Mouse (Mus musculus): ENCODE data around the gene Mapk3. TPM values are rescaled to one million over a fixed set of nuclear protein-coding genes. Genes with fewer than 3 reads are reported as not detected.
"Not testable (repeated sequence)": the region's sequence is repeated elsewhere in the genome, so short reads cannot be mapped to it uniquely, and the experiment has no call there.

Gene Mapk3
- total and polyA plus RNA-seq, 3 experiments, result 5.2 to 45.1 TPM; not detected in 1

DNA sequence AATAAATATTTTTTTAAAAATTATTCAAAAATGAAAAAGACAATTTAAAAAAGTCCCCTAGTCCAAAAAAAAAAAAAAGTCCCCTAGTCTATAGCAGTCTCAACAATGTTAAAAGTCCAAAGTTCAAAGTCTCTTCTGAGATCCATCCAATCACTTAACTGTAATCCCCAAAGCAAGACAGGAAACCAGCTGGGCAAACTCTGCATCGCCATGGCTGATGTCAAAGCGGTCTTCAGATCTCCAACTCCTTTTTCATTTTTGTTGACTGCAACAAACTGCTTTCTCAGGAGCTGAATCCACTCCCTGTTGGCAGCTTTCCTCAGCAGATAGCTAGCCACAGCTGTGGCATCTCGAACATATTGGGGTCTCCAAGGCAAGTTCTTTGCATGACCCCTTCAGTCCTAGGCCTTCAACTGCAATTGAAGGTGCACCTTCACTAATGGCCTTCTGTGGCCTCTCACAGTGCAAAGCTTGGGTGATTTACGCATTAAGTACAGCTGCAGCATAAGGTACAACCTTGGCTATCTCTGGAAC, 29.1 kb upstream of the Mapk3 start:
- TF ChIP-seq ZNF384 (IDR thresholded peaks at IDR 0.05; ENCODE audit: low read depth, low read length), result peak; percentile 60; the same call in 1 of the 2 replicates

DNA sequence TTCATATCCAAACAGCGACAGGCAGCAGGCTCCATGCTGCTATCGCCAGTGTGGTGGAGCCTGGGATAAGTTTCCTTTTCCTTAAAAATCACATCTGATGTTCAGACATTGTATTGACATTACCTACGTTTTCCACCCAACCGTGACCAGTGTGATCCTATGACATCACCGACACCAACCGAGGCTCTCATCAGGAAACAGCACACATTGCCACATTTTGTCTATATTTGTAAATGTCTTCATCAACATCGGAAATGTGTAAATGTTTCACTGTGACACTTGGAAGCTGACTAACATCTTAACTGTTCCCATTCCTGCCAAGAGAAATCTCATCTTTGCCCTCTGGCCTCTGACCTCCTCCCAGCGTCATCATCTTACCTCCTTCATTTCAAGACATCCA, 23.3 kb upstream of the Mapk3 start:
- no peaks in the 10 kb centered on the region for H3K36me3 ChIP-seq (ENCODE audit: control insufficient read depth in 1 of 2, insufficient read depth in 2 of 2, low read length in 2 of 2)
- TF ChIP-seq POLR2AphosphoS5 (IDR thresholded peaks at IDR 0.05; ENCODE audit: borderline replicate concordance, low read depth, low read length) (no peak), MAFK (IDR thresholded peaks at IDR 0.05; ENCODE audit: borderline replicate concordance, low read depth, low read length) (no peak), MXI1 (IDR thresholded peaks at IDR 0.05; ENCODE audit: low read depth, low read length) (no peak), NELFE (IDR thresholded peaks at IDR 0.05; ENCODE audit: low read depth, low read length) (no peak), JUND (IDR thresholded peaks at IDR 0.05; ENCODE audit: low read depth, low read length) (no peak), MYC (IDR thresholded peaks at IDR 0.05; ENCODE audit: low read depth, low read length) (no peak), BHLHE40 (IDR thresholded peaks at IDR 0.05; ENCODE audit: borderline replicate concordance, low read depth, low read length) (no peak), E2F4 (IDR thresholded peaks at IDR 0.05; ENCODE audit: borderline replicate concordance, low read depth, low read length) (no peak), ETS1 (IDR thresholded peaks at IDR 0.05; ENCODE audit: low read depth, low read length) (no peak), ELF1 (IDR thresholded peaks at IDR 0.05; ENCODE audit: low read depth, low read length) (no peak)
- no peak overlapping the region for H3K27ac ChIP-seq (ENCODE audit: control insufficient read depth, low read depth, low read length)
- H3K4me1 ChIP-seq (ENCODE audit: control insufficient read depth in 1 of 2, insufficient read depth in 2 of 2, low read length in 2 of 2), result no peaks in the 10 kb centered on the region
- DNase-seq (ENCODE audit: low read depth, low spot score), result no peak
- H3K79me2 ChIP-seq (ENCODE audit: control insufficient read depth, insufficient read depth, low read length, poor library complexity), result no peaks in the 10 kb centered on the region
- no peak overlapping the region for H3K4me3 ChIP-seq (ENCODE audit: control insufficient read depth in 1 of 2, insufficient read depth in 1 of 2, low read depth in 2 of 2, low read length in 2 of 2)
- H3K9ac ChIP-seq (ENCODE audit: control insufficient read depth, low read depth, low read length, poor library complexity, severe bottlenecking), result no peak overlapping the region
- no peaks in the 10 kb centered on the region for H3K9me3 ChIP-seq (replicated peaks; ENCODE audit: insufficient read depth, low read length)
- no peaks in the 10 kb centered on the region; a peak in 3 of 4 replicates for H3K27me3 ChIP-seq (ENCODE audit: control insufficient read depth in 1 of 2, insufficient read depth in 2 of 2, low read length in 2 of 2)

More for the DNA sequence above, 29.1 kb upstream of the Mapk3 start:
- not testable (repeated sequence) for H3K79me2 ChIP-seq (ENCODE audit: control insufficient read depth, insufficient read depth, low read length, poor library complexity); H3K27me3 ChIP-seq (ENCODE audit: control insufficient read depth in 1 of 2, insufficient read depth in 2 of 2, low read length in 2 of 2); H3K4me3 ChIP-seq (ENCODE audit: control insufficient read depth in 1 of 2, insufficient read depth in 1 of 2, low read depth in 2 of 2, low read length in 2 of 2); H3K27ac ChIP-seq (ENCODE audit: control insufficient read depth, low read depth, low read length); H3K36me3 ChIP-seq (ENCODE audit: control insufficient read depth in 1 of 2, insufficient read depth in 2 of 2, low read length in 2 of 2); H3K9me3 ChIP-seq (replicated peaks; ENCODE audit: insufficient read depth, low read length); H3K4me1 ChIP-seq (ENCODE audit: control insufficient read depth in 1 of 2, insufficient read depth in 2 of 2, low read length in 2 of 2); H3K9ac ChIP-seq (ENCODE audit: control insufficient read depth, low read depth, low read length, poor library complexity, severe bottlenecking); DNase-seq (ENCODE audit: low read depth, low spot score)

DNA sequence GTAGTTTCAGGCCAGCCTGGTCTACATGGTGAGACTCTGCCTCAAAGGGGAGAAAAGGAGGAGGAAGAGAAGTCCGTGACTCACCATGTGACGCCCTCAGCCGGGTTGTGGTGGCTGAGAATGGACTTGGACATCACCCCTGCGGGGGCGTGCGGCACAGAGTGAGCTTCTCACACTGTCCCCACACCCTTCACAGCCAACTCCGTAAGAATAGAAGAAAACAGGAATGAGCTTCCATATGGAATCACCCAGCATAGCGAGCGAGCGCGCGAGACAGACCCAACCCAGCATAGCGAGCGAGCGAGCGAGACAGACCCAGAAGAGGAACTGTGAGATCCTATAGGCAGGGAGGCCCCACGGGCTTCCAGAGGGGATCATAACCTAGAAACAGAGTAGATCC, 19.9 kb upstream of the Mapk3 start:
- peak; percentile 51 for DNase-seq (ENCODE audit: low read depth, low spot score)
- Histone ChIP-seq H3K4me3 (ENCODE audit: control insufficient read depth in 1 of 2, insufficient read depth in 1 of 2, low read depth in 2 of 2, low read length in 2 of 2) (peak overlapping the region; percentile 59 to 60), H3K79me2 (ENCODE audit: control insufficient read depth, insufficient read depth, low read length, poor library complexity) (no peaks in the 10 kb centered on the region), H3K9me3 (replicated peaks; ENCODE audit: insufficient read depth, low read length) (no peaks in the 10 kb centered on the region), H3K36me3 (ENCODE audit: control insufficient read depth in 1 of 2, insufficient read depth in 2 of 2, low read length in 2 of 2) (no peaks in the 10 kb centered on the region), H3K27ac (ENCODE audit: control insufficient read depth, low read depth, low read length) (no peak overlapping the region), H3K27me3 (ENCODE audit: control insufficient read depth in 1 of 2, insufficient read depth in 2 of 2, low read length in 2 of 2) (no peaks in the 10 kb centered on the region; a peak in 1 of 4 replicates), H3K4me1 (ENCODE audit: control insufficient read depth in 1 of 2, insufficient read depth in 2 of 2, low read length in 2 of 2) (no peaks in the 10 kb centered on the region), H3K9ac (ENCODE audit: control insufficient read depth, low read depth, low read length, poor library complexity, severe bottlenecking) (peak overlapping the region; percentile 64)
- TF ChIP-seq USF1 (IDR thresholded peaks at IDR 0.05; ENCODE audit: low read depth, low read length) (peak; percentile 41; the same call in 1 of the 2 replicates), ZKSCAN1 (IDR thresholded peaks at IDR 0.05; ENCODE audit: low read depth, low read length) (no peak)

Measured in MEL (cell line).